Mouse (Mus musculus) neural tube, embryonic 14.5 days (tissue): ENCODE data around the gene Efna1. TPM values are rescaled to one million over a fixed set of nuclear protein-coding genes. Genes with fewer than 3 reads are reported as not detected.

Source experiments
- ATAC-seq: fragments of 200-750 bp; cut with Nextera tagmentation; 2 replicates; pipeline ENCODE4 v1.8.0; 2017; ENCODE audit warnings: low read depth, mild to moderate bottlenecking, moderate TSS enrichment, moderate library complexity
- H3K27ac ChIP-seq: fragments of 300-500 bp; sonication (generic); 2 replicates; pipeline ENCODE4 v1.5.1; 2014; ENCODE audit warnings: low read depth, mild to moderate bottlenecking, control low read depth, low read length, moderate library complexity, mixed read lengths
- H3K27me3 ChIP-seq: fragments of 300-500 bp; sonication (generic); 2 replicates; pipeline ENCODE4 v1.6.1; 2014; ENCODE audit warnings: low read length; ENCODE audit not compliant: control insufficient read depth, insufficient read depth
- H3K36me3 ChIP-seq: fragments of 300-500 bp; sonication (generic); 2 replicates; pipeline ENCODE4 v1.6.1; 2014; ENCODE audit warnings: low read length, mixed read lengths; ENCODE audit not compliant: control insufficient read depth, insufficient read depth
- H3K4me1 ChIP-seq: fragments of 300-500 bp; sonication (generic); 2 replicates; pipeline ENCODE4 v1.6.1; 2014; ENCODE audit warnings: low read length; ENCODE audit not compliant: control insufficient read depth, insufficient read depth
- H3K4me2 ChIP-seq: fragments of 300-500 bp; sonication (generic); 2 replicates; pipeline ENCODE4 v1.6.1; 2014; ENCODE audit warnings: mild to moderate bottlenecking, low read depth, low read length, control low read depth
- H3K4me3 ChIP-seq: fragments of 300-500 bp; sonication (generic); 2 replicates; pipeline ENCODE4 v1.5.1; 2014; ENCODE audit warnings: low read depth, low read length, control low read depth, mixed read lengths
- H3K9ac ChIP-seq: fragments of 300-500 bp; sonication (generic); replicated peaks from 2 replicates; pipeline ENCODE4 v1.6.1; 2014; ENCODE audit warnings: low read depth, mild to moderate bottlenecking, control low read depth, low read length, mixed read lengths
- H3K9me3 ChIP-seq: fragments of 300-500 bp; sonication (generic); 2 replicates; pipeline ENCODE4 v1.6.1; 2016; ENCODE audit warnings: low read length; ENCODE audit not compliant: control insufficient read depth
- WGBS: fragments of 180-500 bp; shearing (Covaris S2); extraction: QIAGEN DNeasy Blood & Tissue Kit; methylation state at CpG from one replicate; pipeline ENCODE4 v1.1.7; 2014; 5-methylcytosine and 5-hydroxymethylcytosine counted together
- polyA plus RNA-seq: library from polyadenylated mRNA; unstranded; fragments of >200 nt; fragmentation: Nextera tagmentation; extraction: Ambion mirVana; gene quantifications from 2 replicates; pipeline ENCODE4 v1.2.1, GENCODE M21; 2014

Gene Efna1
- polyA plus RNA-seq, 1 experiment from 2014 or later, result 6.8 TPM

GRCm38 (mm10) chr3:89315195-89315929 is 34.4 kb upstream of the Efna1 start:
- Histone ChIP-seq H3K4me2 (peak overlapping the region; percentile 30), H3K9me3 (no peaks in the 10 kb centered on the region), H3K4me1 (peaks cover 40% of the 10 kb centered on the region), H3K27ac (no peak overlapping the region), H3K36me3 (peaks cover 17% of the 10 kb centered on the region), H3K9ac (no peak overlapping the region), H3K27me3 (no peaks in the 10 kb centered on the region), H3K4me3 (peak overlapping the region; percentile 1; the same call in 1 of the 2 replicates)
- no peak for ATAC-seq
- WGBS, result 5% methylated on average over 21 of the region's 26 CpGs

- Histone ChIP-seq H3K9ac (no peak overlapping the region), H3K27me3 (no peaks in the 10 kb centered on the region), H3K4me2 (no peak overlapping the region), H3K27ac (no peak overlapping the region), H3K36me3 (peaks cover 17% of the 10 kb centered on the region), H3K4me3 (no peak overlapping the region), H3K9me3 (no peaks in the 10 kb centered on the region), H3K4me1 (peaks cover 37% of the 10 kb centered on the region)
- ATAC-seq, result no peak
- 54% methylated on average over 2 of the region's 2 CpGs for WGBS
Measured at GRCm38 (mm10) chr3:89314791-89315190, 33.8 kb upstream of the Efna1 start.

DNA sequence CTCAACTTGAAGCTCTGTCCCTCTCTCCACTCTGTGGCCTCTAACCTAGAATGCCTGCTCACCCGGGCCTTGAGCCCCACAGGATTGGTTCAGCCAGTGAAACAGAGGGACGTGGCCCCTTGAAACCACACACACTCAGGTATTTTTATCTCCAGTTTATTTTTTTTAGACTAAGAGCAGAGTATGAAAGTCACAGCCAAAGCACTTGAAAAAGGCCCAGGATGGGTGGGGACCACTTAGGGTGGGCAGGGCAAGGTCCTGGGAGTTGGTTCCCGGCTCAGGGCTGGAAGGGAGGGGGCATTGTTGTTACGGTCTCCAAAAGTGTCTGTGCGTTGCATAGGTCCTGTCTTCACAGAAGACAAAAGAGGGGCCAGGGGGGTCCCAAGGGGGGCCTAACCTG is 33.4 kb upstream of the Efna1 start:
- no peaks in the 10 kb centered on the region for H3K27me3 ChIP-seq
- H3K9ac ChIP-seq, result no peak overlapping the region
- H3K4me2 ChIP-seq, result no peak overlapping the region
- H3K27ac ChIP-seq, result no peak overlapping the region
- H3K36me3 ChIP-seq, result peaks cover 17% of the 10 kb centered on the region
- peaks cover 34% of the 10 kb centered on the region for H3K4me1 ChIP-seq
- WGBS, result 70% methylated on average over 5 of the region's 5 CpGs
- no peak for ATAC-seq
- no peaks in the 10 kb centered on the region for H3K9me3 ChIP-seq
- no peak overlapping the region for H3K4me3 ChIP-seq

GRCm38 (mm10) chr3:89308089-89308488 is 27.1 kb upstream of the Efna1 start:
- H3K27ac ChIP-seq, result no peak overlapping the region
- peak; percentile 90 for ATAC-seq
- no peaks in the 10 kb centered on the region for H3K27me3 ChIP-seq
- no peaks in the 10 kb centered on the region for H3K4me1 ChIP-seq
- no peak overlapping the region for H3K4me3 ChIP-seq
- WGBS, result 3% methylated on average over 9 of the region's 9 CpGs
- H3K9ac ChIP-seq, result no peak overlapping the region
- peaks cover 2% of the 10 kb centered on the region; the same call in 1 of the 2 replicates for H3K36me3 ChIP-seq
- no peaks in the 10 kb centered on the region for H3K9me3 ChIP-seq
- H3K4me2 ChIP-seq, result no peak overlapping the region

GRCm38 (mm10) chr3:89305551-89306325 is 24.8 kb upstream of the Efna1 start:
- no peak overlapping the region for H3K27ac ChIP-seq
- H3K27me3 ChIP-seq, result no peaks in the 10 kb centered on the region
- H3K9ac ChIP-seq, result no peak overlapping the region
- no peaks in the 10 kb centered on the region for H3K9me3 ChIP-seq
- no peaks in the 10 kb centered on the region for H3K36me3 ChIP-seq
- ATAC-seq, result no peak
- no peak overlapping the region for H3K4me3 ChIP-seq
- H3K4me1 ChIP-seq, result no peaks in the 10 kb centered on the region
- no peak overlapping the region for H3K4me2 ChIP-seq
- WGBS, result 61% methylated on average over 8 of the region's 8 CpGs

DNA sequence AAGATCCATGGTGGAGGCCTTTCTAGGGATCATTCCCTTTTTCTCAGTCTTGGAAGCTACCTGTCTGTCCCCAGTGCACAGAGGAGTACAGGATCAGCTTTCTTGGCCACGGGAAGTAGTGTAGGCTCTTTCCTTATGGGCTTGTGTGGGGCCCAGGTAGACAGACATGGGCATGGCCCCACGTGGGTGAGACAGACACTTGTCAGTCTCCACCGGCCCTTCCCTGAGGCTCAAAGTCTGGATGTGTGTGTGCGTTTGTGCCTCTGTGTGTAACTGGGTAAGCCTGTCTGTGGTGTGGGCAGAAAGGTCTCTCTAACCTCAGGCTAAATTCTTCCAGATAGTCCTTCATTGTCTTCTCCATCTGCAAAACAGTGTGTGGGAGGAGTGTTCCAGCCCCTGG is 24.2 kb upstream of the Efna1 start:
- H3K27me3 ChIP-seq, result no peaks in the 10 kb centered on the region
- H3K9me3 ChIP-seq, result no peaks in the 10 kb centered on the region
- H3K27ac ChIP-seq, result no peak overlapping the region
- H3K4me2 ChIP-seq, result no peak overlapping the region
- WGBS, result 70% methylated on average over 4 of the region's 4 CpGs
- no peaks in the 10 kb centered on the region for H3K4me1 ChIP-seq
- H3K9ac ChIP-seq, result no peak overlapping the region
- no peaks in the 10 kb centered on the region for H3K36me3 ChIP-seq
- H3K4me3 ChIP-seq, result no peak overlapping the region
- ATAC-seq, result no peak

GRCm38 (mm10) chr3:89304440-89304839 is 23.5 kb upstream of the Efna1 start:
- H3K9me3 ChIP-seq, result no peaks in the 10 kb centered on the region
- no peaks in the 10 kb centered on the region for H3K36me3 ChIP-seq
- WGBS, result 66% methylated on average over 6 of the region's 6 CpGs
- H3K4me3 ChIP-seq, result no peak overlapping the region
- H3K4me1 ChIP-seq, result no peaks in the 10 kb centered on the region
- H3K27ac ChIP-seq, result no peak overlapping the region
- no peak overlapping the region for H3K4me2 ChIP-seq
- no peak overlapping the region for H3K9ac ChIP-seq
- no peaks in the 10 kb centered on the region for H3K27me3 ChIP-seq
- ATAC-seq, result no peak

DNA sequence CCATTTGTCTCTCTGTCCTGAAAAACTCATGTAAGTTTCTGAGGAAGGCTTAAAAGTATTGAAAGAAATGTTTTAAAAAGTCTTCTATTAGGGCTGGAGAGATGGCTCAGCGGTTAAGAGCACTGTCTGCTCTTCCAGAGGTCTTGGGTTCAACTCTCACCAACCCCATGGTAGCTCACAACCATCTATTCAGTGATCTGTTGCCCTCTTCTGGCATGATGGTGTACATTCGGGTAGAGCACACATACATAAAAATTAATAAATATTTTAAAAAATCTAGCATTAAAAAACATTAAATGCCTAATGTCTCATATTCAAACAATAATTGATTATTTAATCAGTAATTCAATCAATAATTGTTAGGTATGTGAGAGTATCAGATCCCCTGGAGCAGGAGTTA is 19.6 kb upstream of the Efna1 start:
- no peak overlapping the region for H3K4me2 ChIP-seq
- no peaks in the 10 kb centered on the region for H3K27me3 ChIP-seq
- no peaks in the 10 kb centered on the region for H3K36me3 ChIP-seq
- no peaks in the 10 kb centered on the region for H3K4me1 ChIP-seq
- ATAC-seq, result no peak
- no peaks in the 10 kb centered on the region for H3K9me3 ChIP-seq
- H3K4me3 ChIP-seq, result no peak overlapping the region
- H3K9ac ChIP-seq, result no peak overlapping the region
- H3K27ac ChIP-seq, result no peak overlapping the region
- WGBS, result 73% methylated on average over 2 of the region's 2 CpGs

DNA sequence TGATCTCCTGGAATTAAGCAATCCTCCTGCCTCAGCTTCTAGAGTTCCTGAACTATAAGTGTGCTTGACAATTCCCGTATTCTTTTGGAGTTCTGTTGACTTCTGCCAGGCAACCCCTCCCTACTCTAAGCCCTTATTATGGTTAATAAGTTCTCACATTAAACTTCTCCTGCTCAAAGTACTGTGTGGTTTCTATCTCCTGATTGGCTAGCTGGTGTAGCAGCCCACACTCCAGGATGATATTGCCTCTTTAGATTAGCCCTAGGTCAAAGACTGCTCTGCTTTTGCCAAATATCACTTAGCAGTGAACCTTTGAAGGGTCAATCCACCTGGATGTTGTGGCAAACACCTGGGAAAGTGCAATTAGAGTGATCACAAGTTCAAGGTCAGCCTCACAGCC is 19.1 kb upstream of the Efna1 start:
- Histone ChIP-seq H3K9me3 (no peaks in the 10 kb centered on the region), H3K4me1 (no peaks in the 10 kb centered on the region), H3K27me3 (no peaks in the 10 kb centered on the region), H3K4me2 (no peak overlapping the region; the same call in 1 of the 2 replicates), H3K27ac (no peak overlapping the region), H3K36me3 (no peaks in the 10 kb centered on the region), H3K4me3 (no peak overlapping the region), H3K9ac (no peak overlapping the region)
- WGBS, result 75% methylated on average over 1 of the region's 1 CpGs
- no peak for ATAC-seq
